Mouse (Mus musculus) fat pad, adult 2 months (tissue): ENCODE data around the gene Cntnap5b.

Experiments used
- DNase-seq: peaks from one replicate; pipeline ENCODE4 v3.0.0-alpha.2; 2011; ENCODE audit warnings: low read depth, low spot score; ENCODE audit errors: extremely low read depth

The Cntnap5b gene

GRCm38 (mm10) chr1:99772614-99773013 is at the start of gene Cntnap5b:
Gene Cntnap5b, plus strand, starts transcription at chr1:99772765.
- no peak for DNase-seq

GRCm38 (mm10) chr1:99759996-99760395 is 12.6 kb upstream of the Cntnap5b start:
- DNase-seq, result no peak

- no peak for DNase-seq
Measured at GRCm38 (mm10) chr1:99772183-99772582, 382 bp upstream of the Cntnap5b start.

GRCm38 (mm10) chr1:99774144-99774543 is 1.6 kb downstream of the Cntnap5b start:
- no peak for DNase-seq

GRCm38 (mm10) chr1:99813334-99814110 is 41.0 kb downstream of the Cntnap5b start:
- DNase-seq, result no peak

GRCm38 (mm10) chr1:99872344-99872743 is 99.8 kb downstream of the Cntnap5b start:
- DNase-seq, result no peak

- no peak for DNase-seq
Measured at GRCm38 (mm10) chr1:99907774-99908173, 135.2 kb downstream of the Cntnap5b start.

- no peak for DNase-seq
Measured at GRCm38 (mm10) chr1:99943515-99943914, 170.9 kb downstream of the Cntnap5b start.

- no peak for DNase-seq
Measured at GRCm38 (mm10) chr1:99959428-99959987, 186.9 kb downstream of the Cntnap5b start.

- no peak for DNase-seq
Measured at GRCm38 (mm10) chr1:99967300-99968089, 194.9 kb downstream of the Cntnap5b start.

- DNase-seq, result peak; percentile 43
Measured at GRCm38 (mm10) chr1:99970184-99971086, 197.9 kb downstream of the Cntnap5b start.

GRCm38 (mm10) chr1:100001226-100001625 is 228.7 kb downstream of the Cntnap5b start:
- DNase-seq, result peak; percentile 85

- DNase-seq, result peak; percentile 78
Measured at GRCm38 (mm10) chr1:100006021-100006745, 233.6 kb downstream of the Cntnap5b start.

GRCm38 (mm10) chr1:100041808-100042207 is 269.2 kb downstream of the Cntnap5b start:
- DNase-seq, result no peak

GRCm38 (mm10) chr1:100079812-100080211 is 307.2 kb downstream of the Cntnap5b start:
- DNase-seq, result no peak

GRCm38 (mm10) chr1:100100516-100100915 is 328.0 kb downstream of the Cntnap5b start:
- DNase-seq, result peak; percentile 42

- DNase-seq, result no peak
Measured at GRCm38 (mm10) chr1:100101017-100101416, 328.5 kb downstream of the Cntnap5b start.

GRCm38 (mm10) chr1:100104343-100104742 is 331.8 kb downstream of the Cntnap5b start:
- peak; percentile 42 for DNase-seq

GRCm38 (mm10) chr1:100122410-100122935 is 349.9 kb downstream of the Cntnap5b start:
- DNase-seq, result no peak
